In genomic region chr8:121374777-121375176, GRCm38 (mm10) we compare ENCODE assay signal across 8 mouse cellular contexts.
DNase-seq lines count a peak whose midpoint lies in the region; ATAC-seq and TF ChIP-seq lines count a peak whose summit lies in the region.
"Had no signal": no experiment of that assay in that cellular context is flagged by ENCODE, and none has a peak within 500 bp of the region (broad histone marks: within the 10 kb centered on the region; RNA-seq: fewer than 3 reads in every experiment).

No protein-coding gene starts in this region.

- peaks cover 10% of the 10 kb centered on the region for H3K4me1 ChIP-seq in neural tube, embryonic 15.5 days
- peaks cover 7% of the 10 kb centered on the region; the same call in 1 of the 2 replicates for H3K4me1 ChIP-seq in forebrain, embryonic 16.5 days (replicated peaks; ENCODE audit: control insufficient read depth, insufficient read depth, low read length)
- H3K4me1 ChIP-seq in intestine, postnatal 0 days (replicated peaks; ENCODE audit: control insufficient read depth, insufficient read depth, low read length): peaks cover 6% of the 10 kb centered on the region; the same call in 1 of the 2 replicates

- DNase-seq in neural tube, embryonic 10.5 days (ENCODE audit: extremely low spot score, low spot score): peak; percentile 39
- peak; percentile 76 for DNase-seq in kidney, postnatal 10 days
- peak; percentile 78 for DNase-seq in retina, postnatal 1 day
- DNase-seq in thymus, postnatal 10 days (ENCODE audit: low spot score in 2 of 2): no peak
- DNase-seq: adrenal gland, postnatal 25 days had no signal

- H3K36me3 ChIP-seq in neural tube, embryonic 15.5 days: no peaks in the 10 kb centered on the region
- no peaks in the 10 kb centered on the region for H3K36me3 ChIP-seq in forebrain, embryonic 16.5 days (ENCODE audit: control insufficient read depth, insufficient read depth)
- H3K36me3 ChIP-seq in intestine, postnatal 0 days (ENCODE audit: control insufficient read depth, insufficient read depth): no peaks in the 10 kb centered on the region

- H3K9ac ChIP-seq in neural tube, embryonic 15.5 days (replicated peaks): no peak overlapping the region
- no peak overlapping the region for H3K9ac ChIP-seq in forebrain, embryonic 16.5 days (replicated peaks; ENCODE audit: low read depth, low read length)
- H3K9ac ChIP-seq in intestine, postnatal 0 days (ENCODE audit: low read depth, low read length): no peak overlapping the region

- H3K4me2 ChIP-seq in neural tube, embryonic 15.5 days: no peak overlapping the region
- no peak overlapping the region for H3K4me2 ChIP-seq in forebrain, embryonic 16.5 days (ENCODE audit: low read length)
- H3K4me2 ChIP-seq in intestine, postnatal 0 days (replicated peaks; ENCODE audit: low read depth): no peak overlapping the region

- 7% methylated on average over 8 of the region's 8 CpGs for WGBS in neural tube, embryonic 15.5 days
- WGBS in forebrain, embryonic 16.5 days: 2% methylated on average over 8 of the region's 8 CpGs
- WGBS in intestine, postnatal 0 days: 28% methylated on average over 8 of the region's 8 CpGs

- H3K4me3 ChIP-seq in neural tube, embryonic 15.5 days (replicated peaks): no peak overlapping the region
- H3K4me3 ChIP-seq in forebrain, embryonic 16.5 days (replicated peaks; ENCODE audit: low read length): no peak overlapping the region
- H3K4me3 ChIP-seq in intestine, postnatal 0 days (ENCODE audit: low read depth, low read length): no peak overlapping the region

- no peaks in the 10 kb centered on the region for H3K9me3 ChIP-seq in neural tube, embryonic 15.5 days (replicated peaks)
- H3K9me3 ChIP-seq in forebrain, embryonic 16.5 days (ENCODE audit: control insufficient read depth, low read length): no peaks in the 10 kb centered on the region
- H3K9me3 ChIP-seq in intestine, postnatal 0 days (ENCODE audit: control insufficient read depth): no peaks in the 10 kb centered on the region

- H3K27ac ChIP-seq in neural tube, embryonic 15.5 days (replicated peaks): no peak overlapping the region
- no peak overlapping the region for H3K27ac ChIP-seq in forebrain, embryonic 16.5 days (ENCODE audit: low read length)
- H3K27ac ChIP-seq in intestine, postnatal 0 days (ENCODE audit: low read depth, low read length): no peak overlapping the region

- H3K27me3 ChIP-seq in neural tube, embryonic 15.5 days (replicated peaks): peaks cover 17% of the 10 kb centered on the region
- H3K27me3 ChIP-seq in forebrain, embryonic 16.5 days (replicated peaks; ENCODE audit: control insufficient read depth, insufficient read depth, low read length): no peaks in the 10 kb centered on the region
- no peaks in the 10 kb centered on the region; the same call in 1 of the 2 replicates for H3K27me3 ChIP-seq in intestine, postnatal 0 days (replicated peaks; ENCODE audit: control insufficient read depth, insufficient read depth, low read length)

- no peak for ATAC-seq in neural tube, embryonic 15.5 days (ENCODE audit: low FRiP score)
- peak; percentile 38; the same call in 1 of the 2 replicates for ATAC-seq in forebrain, embryonic 16.5 days
- ATAC-seq in intestine, postnatal 0 days: no peak

- TF ChIP-seq CTCF in intestine, postnatal 0 days (IDR thresholded peaks at IDR 0.05; ENCODE audit: low read depth): no peak

Comparison
In these comparisons a context has a peak if more than half of its experiments do, and no peak if none do; other contexts are left out.
1. DNase-seq: peak in neural tube, embryonic 10.5 days (single experiment), kidney, postnatal 10 days (single experiment) and retina, postnatal 1 day (single experiment); none in thymus, postnatal 10 days (0 of 2).